Comparison of ENCODE assay signal across 26 mouse cellular contexts in the genomic region with DNA sequence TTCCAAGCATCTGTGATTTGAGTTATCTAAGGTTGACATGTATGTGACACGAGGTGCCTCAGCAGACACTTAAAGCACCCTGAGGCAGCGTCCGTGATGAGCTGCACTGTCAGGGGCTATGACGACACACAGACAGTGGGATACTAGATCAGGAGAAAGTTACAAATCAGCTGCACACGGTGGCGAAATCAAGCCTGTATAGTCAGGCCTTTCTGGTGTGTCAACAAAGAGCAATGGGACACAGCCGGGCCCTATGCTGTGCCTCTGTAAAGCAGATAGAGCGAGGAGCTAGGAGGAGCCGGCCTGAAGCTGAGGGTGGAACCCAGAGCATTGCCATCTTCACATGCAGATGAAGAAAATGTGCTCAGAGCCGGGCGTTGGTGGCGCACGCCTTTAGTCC.
"Had no signal": no experiment of that assay in that cellular context is flagged by ENCODE, and none has a peak within 500 bp of the region (broad histone marks: within the 10 kb centered on the region; RNA-seq: fewer than 3 reads in every experiment).

No protein-coding gene starts in this region.

- H3K36me3 ChIP-seq: limb, embryonic 10.5 days; limb, embryonic 13.5 days; midbrain, embryonic 10.5 days; midbrain, embryonic 13.5 days; neural tube, embryonic 13.5 days; stomach, embryonic 15.5 days had no signal

- H3K4me1 ChIP-seq: limb, embryonic 10.5 days; midbrain, embryonic 10.5 days had no signal

- H3K4me2 ChIP-seq: limb, embryonic 13.5 days; lung, embryonic 14.5 days; midbrain, embryonic 13.5 days; neural tube, embryonic 13.5 days; stomach, embryonic 15.5 days had no signal

- H3K27me3 ChIP-seq: limb, embryonic 13.5 days; midbrain, embryonic 13.5 days; neural tube, embryonic 13.5 days; stomach, embryonic 15.5 days had no signal

- H3K9me3 ChIP-seq: limb, embryonic 10.5 days; limb, embryonic 13.5 days; megakaryocyte, embryonic 14.5 days; midbrain, embryonic 10.5 days; midbrain, embryonic 13.5 days; neural tube, embryonic 13.5 days; stomach, embryonic 15.5 days had no signal

- H3K4me3 ChIP-seq: limb, embryonic 10.5 days; limb, embryonic 13.5 days; megakaryocyte, embryonic 14.5 days; midbrain, embryonic 10.5 days; midbrain, embryonic 13.5 days; myocyte; neural tube, embryonic 13.5 days; stomach, embryonic 15.5 days had no signal

- DNase-seq: kidney, adult 18-20 months; kidney, adult 9 months; kidney, postnatal 14 days; kidney, postnatal 4 days; layer of hippocampus, adult 9-11 months; layer of hippocampus, postnatal 36 days; lung, embryonic 14.5 days; lung, postnatal 10 days; lung, postnatal 4 days; retina, postnatal 1 day; right cerebral cortex, postnatal 25 days; spleen, adult 18-20 months; thymus, adult 18-20 months; thymus, postnatal 36 days had no signal

- ATAC-seq: inflammation-experienced regulatory T-cells, adult 6 months; intestine, embryonic 16.5 days; midbrain, embryonic 13.5 days; midbrain, embryonic 16.5 days had no signal

- H3K9ac ChIP-seq: limb, embryonic 13.5 days; liver, embryonic 14.5 days; lung, embryonic 14.5 days; midbrain, embryonic 13.5 days; neural tube, embryonic 13.5 days; stomach, embryonic 15.5 days had no signal

- H3K27ac ChIP-seq: limb, embryonic 10.5 days; limb, embryonic 13.5 days; liver, embryonic 14.5 days; midbrain, embryonic 10.5 days; midbrain, embryonic 13.5 days; neural tube, embryonic 13.5 days; stomach, embryonic 15.5 days had no signal
